Mouse (Mus musculus) forebrain, embryonic 11.5 days (tissue): Measurements from ENCODE around the gene 3110021N24Rik. TPM values are rescaled to one million over a fixed set of nuclear protein-coding genes. Genes with fewer than 3 reads are reported as not detected.
"Not testable (repeated sequence)": the region's sequence is repeated elsewhere in the genome, so short reads cannot be mapped to it uniquely, and the experiment has no call there.

Source experiments
- ATAC-seq: fragments of 200-750 bp; cut with Nextera tagmentation; replicated peaks from 2 replicates; pipeline ENCODE4 v1.8.0; 2017; ENCODE audit warnings: moderate TSS enrichment; ENCODE audit not compliant: low FRiP score
- DNase-seq: peaks from one replicate; pipeline ENCODE4 v3.0.0-alpha.2; 2017; ENCODE audit warnings: low spot score
- H3K27ac ChIP-seq: fragments of 300-500 bp; sonication (generic); 2 replicates; pipeline ENCODE4 v1.5.1; 2014; ENCODE audit warnings: low read depth, low read length
- H3K27me3 ChIP-seq: fragments of 300-500 bp; sonication (generic); 2 replicates; pipeline ENCODE4 v1.6.1; 2014; ENCODE audit warnings: mild to moderate bottlenecking, low read length, mixed read lengths; ENCODE audit not compliant: control insufficient read depth, insufficient read depth
- H3K36me3 ChIP-seq: fragments of 300-500 bp; sonication (generic); 2 replicates; pipeline ENCODE4 v1.6.1; 2014; ENCODE audit warnings: mild to moderate bottlenecking, low read length, moderate library complexity, mixed read lengths; ENCODE audit not compliant: control insufficient read depth, insufficient read depth
- H3K4me1 ChIP-seq: fragments of 300-500 bp; sonication (generic); replicated peaks from 2 replicates; pipeline ENCODE4 v1.6.1; 2014; ENCODE audit warnings: low read length, mixed read lengths; ENCODE audit not compliant: control insufficient read depth, insufficient read depth
- H3K4me2 ChIP-seq: fragments of 300-500 bp; sonication (generic); 2 replicates; pipeline ENCODE4 v1.6.1; 2014; ENCODE audit warnings: low read depth, mild to moderate bottlenecking, low read length, moderate library complexity, mixed read lengths; ENCODE audit not compliant: severe bottlenecking
- H3K4me3 ChIP-seq: fragments of 300-500 bp; sonication (generic); 2 replicates; pipeline ENCODE4 v1.5.1; 2014; ENCODE audit warnings: low read depth, low read length
- H3K9ac ChIP-seq: fragments of 300-500 bp; sonication (generic); 2 replicates; pipeline ENCODE4 v1.6.1; 2014; ENCODE audit warnings: low read length
- H3K9me3 ChIP-seq: fragments of 300-500 bp; sonication (generic); 2 replicates; pipeline ENCODE4 v1.6.1; 2016; ENCODE audit warnings: low read length, mixed read lengths; ENCODE audit not compliant: control insufficient read depth
- WGBS: fragments of 180-500 bp; shearing (Covaris S2); extraction: QIAGEN DNeasy Blood & Tissue Kit; methylation state at CpG from one replicate; pipeline ENCODE4 v1.1.7; 2014; 5-methylcytosine and 5-hydroxymethylcytosine counted together
- polyA plus RNA-seq: library from polyadenylated mRNA; unstranded; fragments of >200 nt; fragmentation: Nextera tagmentation; extraction: Ambion mirVana; gene quantifications from 2 replicates; pipeline ENCODE4 v1.2.1, GENCODE M21; 2014

Gene 3110021N24Rik
- 1.5 and 2.1 TPM in 2 replicates for polyA plus RNA-seq

GRCm38 (mm10) chr4:108719349-108719748 lies at the start of gene 3110021N24Rik:
TSS of gene 3110021N24Rik (plus strand) at chr4:108719649.
- ATAC-seq (no peak), DNase-seq (no peak)
- no peak within 1 kb of the TSS for H3K4me3 ChIP-seq
- no peaks in the 10 kb centered on the region for H3K9me3 ChIP-seq
- no peaks in the 10 kb centered on the region for H3K36me3 ChIP-seq
- H3K4me2 ChIP-seq = no peak within 1 kb of the TSS
- 86% methylated on average over 5 of the region's 5 CpGs for WGBS
- H3K4me1 ChIP-seq = no peaks in the 10 kb centered on the region
- H3K9ac ChIP-seq = no peak within 1 kb of the TSS
- no peaks in the 10 kb centered on the region for H3K27me3 ChIP-seq
- no peak within 1 kb of the TSS for H3K27ac ChIP-seq

DNA sequence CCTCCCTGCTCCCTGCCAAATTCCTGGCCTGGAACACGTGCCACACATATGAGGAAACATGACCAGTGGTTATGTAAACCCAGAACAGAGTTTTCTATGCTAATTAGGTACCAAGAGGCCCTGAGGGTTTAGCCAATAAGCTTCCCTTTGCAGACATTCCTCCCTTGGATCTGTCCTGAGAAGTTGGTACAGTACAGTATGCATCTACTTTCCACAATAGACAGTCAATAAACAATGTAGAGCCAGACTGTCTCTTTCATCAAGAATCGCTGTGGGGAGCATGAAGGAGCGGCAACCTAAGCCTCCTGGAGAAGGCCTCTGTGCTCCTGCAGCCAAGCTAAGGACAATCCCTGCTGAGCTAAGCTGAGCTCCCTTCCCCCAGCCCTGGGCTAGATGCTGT lies 33.3 kb upstream of the 3110021N24Rik start:
- no peaks in the 10 kb centered on the region for H3K36me3 ChIP-seq
- DNase-seq (no peak), ATAC-seq (no peak)
- H3K27me3 ChIP-seq = no peaks in the 10 kb centered on the region
- H3K27ac ChIP-seq = no peak overlapping the region
- WGBS = 44% methylated on average over 3 of the region's 3 CpGs
- no peaks in the 10 kb centered on the region; the same call in 1 of the 2 replicates for H3K9me3 ChIP-seq
- H3K4me3 ChIP-seq = no peak overlapping the region
- no peak overlapping the region for H3K4me2 ChIP-seq
- no peaks in the 10 kb centered on the region for H3K4me1 ChIP-seq
- H3K9ac ChIP-seq = no peak overlapping the region

DNA sequence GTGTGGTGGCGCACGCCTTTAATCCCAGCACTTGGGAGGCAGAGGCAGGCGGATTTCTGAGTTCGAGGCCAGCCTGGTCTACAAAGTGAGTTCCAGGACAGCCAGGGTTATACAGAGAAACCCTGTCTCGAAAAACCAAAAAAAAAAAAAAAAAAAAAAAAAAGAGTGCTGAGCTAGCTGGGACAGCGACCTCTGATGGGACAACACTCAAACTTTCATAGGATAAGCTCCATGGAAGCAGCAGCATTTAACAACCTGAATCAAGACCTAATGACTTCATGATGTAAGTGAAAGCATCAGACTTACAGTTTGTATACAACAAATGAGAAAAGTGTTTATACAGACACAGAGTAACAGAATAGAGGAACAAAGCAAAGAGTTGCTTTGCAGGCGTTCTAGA lies 32.4 kb upstream of the 3110021N24Rik start:
- H3K27me3 ChIP-seq, H3K4me1 ChIP-seq, H3K4me3 ChIP-seq, H3K4me2 ChIP-seq, H3K9me3 ChIP-seq, H3K9ac ChIP-seq, H3K27ac ChIP-seq, ATAC-seq, DNase-seq, H3K36me3 ChIP-seq: not testable (repeated sequence)
- WGBS = 86% methylated on average over 5 of the region's 7 CpGs

GRCm38 (mm10) chr4:108690479-108690878 lies 29.0 kb upstream of the 3110021N24Rik start:
- Histone ChIP-seq H3K27me3 (no peaks in the 10 kb centered on the region), H3K9me3 (no peaks in the 10 kb centered on the region; the same call in 1 of the 2 replicates), H3K4me1 (no peaks in the 10 kb centered on the region), H3K4me3 (no peak overlapping the region), H3K9ac (no peak overlapping the region), H3K27ac (no peak overlapping the region), H3K4me2 (no peak overlapping the region), H3K36me3 (no peaks in the 10 kb centered on the region)
- no peak for ATAC-seq
- WGBS = 93% methylated on average over 3 of the region's 3 CpGs
- DNase-seq = no peak

- H3K27me3 ChIP-seq = no peaks in the 10 kb centered on the region
- H3K4me3 ChIP-seq = no peak overlapping the region
- no peaks in the 10 kb centered on the region for H3K36me3 ChIP-seq
- H3K4me2 ChIP-seq = no peak overlapping the region
- no peaks in the 10 kb centered on the region for H3K4me1 ChIP-seq
- no peak overlapping the region for H3K9ac ChIP-seq
- ATAC-seq = no peak
- H3K27ac ChIP-seq = no peak overlapping the region
- no peaks in the 10 kb centered on the region; the same call in 1 of the 2 replicates for H3K9me3 ChIP-seq
- DNase-seq = no peak
Observed at GRCm38 (mm10) chr4:108691469-108691868, 28.0 kb upstream of the 3110021N24Rik start.

DNA sequence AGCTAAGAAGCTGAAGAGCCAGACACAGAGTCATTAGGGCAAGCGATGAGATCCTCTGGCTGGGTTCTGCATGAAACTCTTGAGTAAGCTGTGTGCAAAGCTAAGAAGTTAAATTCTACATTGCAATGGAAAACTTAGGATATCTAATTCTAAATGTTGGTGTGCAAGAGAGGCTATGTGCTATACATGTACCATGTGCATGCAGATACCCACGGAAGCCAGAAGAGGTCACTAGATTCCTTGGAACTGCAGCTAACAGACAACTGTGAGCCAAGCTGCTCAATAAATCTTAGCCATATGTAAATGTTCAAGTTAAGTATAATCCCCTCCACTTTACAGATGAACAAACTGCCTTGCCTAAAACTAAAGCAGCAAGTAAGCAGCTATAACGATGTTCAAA lies 22.5 kb upstream of the 3110021N24Rik start:
- WGBS = 56% methylated on average over 3 of the region's 3 CpGs
- Histone ChIP-seq H3K4me3 (no peak overlapping the region), H3K36me3 (no peaks in the 10 kb centered on the region), H3K27ac (no peak overlapping the region), H3K27me3 (no peaks in the 10 kb centered on the region), H3K4me2 (no peak overlapping the region), H3K9me3 (no peaks in the 10 kb centered on the region), H3K9ac (no peak overlapping the region), H3K4me1 (no peaks in the 10 kb centered on the region)
- ATAC-seq (no peak), DNase-seq (no peak)

- no peak overlapping the region for H3K27ac ChIP-seq
- H3K4me1 ChIP-seq = no peaks in the 10 kb centered on the region
- no peak overlapping the region for H3K9ac ChIP-seq
- H3K27me3 ChIP-seq = no peaks in the 10 kb centered on the region
- H3K9me3 ChIP-seq = no peaks in the 10 kb centered on the region
- H3K4me3 ChIP-seq = no peak overlapping the region
- DNase-seq (no peak), ATAC-seq (no peak)
- no peak overlapping the region for H3K4me2 ChIP-seq
- WGBS = 89% methylated on average over 5 of the region's 5 CpGs
- H3K36me3 ChIP-seq = no peaks in the 10 kb centered on the region
Observed at GRCm38 (mm10) chr4:108708209-108708608, 11.2 kb upstream of the 3110021N24Rik start.

DNA sequence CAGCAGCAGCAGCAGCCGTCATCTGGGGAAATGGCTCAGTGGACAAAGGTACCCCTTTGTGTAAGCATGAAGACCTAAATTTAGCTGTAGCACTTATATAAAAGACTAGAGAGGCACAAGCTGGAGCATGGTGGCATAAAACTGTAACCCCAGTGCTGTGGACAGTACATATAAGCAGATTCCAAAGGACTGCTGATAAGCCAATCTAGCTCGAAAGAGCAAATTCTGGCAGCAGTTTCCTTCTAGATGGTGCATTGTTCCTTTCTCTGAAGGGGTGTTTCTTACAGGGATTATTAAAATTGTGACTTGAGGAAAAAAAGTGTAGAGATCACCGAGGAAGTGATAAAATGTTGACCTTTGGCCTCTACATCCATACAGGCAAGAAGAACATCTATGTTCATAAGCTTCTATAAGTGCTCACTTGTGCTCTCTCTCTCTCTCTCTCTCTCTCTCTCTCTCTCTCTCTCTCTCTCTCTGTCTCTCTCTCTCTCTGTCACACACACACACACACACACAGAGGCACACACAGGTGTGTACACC lies 1.9 kb downstream of the 3110021N24Rik start:
- no peak overlapping the region for H3K9ac ChIP-seq
- no peaks in the 10 kb centered on the region for H3K27me3 ChIP-seq
- ATAC-seq = no peak
- 90% methylated on average over 3 of the region's 3 CpGs for WGBS
- no peaks in the 10 kb centered on the region for H3K36me3 ChIP-seq
- no peak for DNase-seq
- no peaks in the 10 kb centered on the region for H3K9me3 ChIP-seq
- no peaks in the 10 kb centered on the region for H3K4me1 ChIP-seq
- H3K4me3 ChIP-seq = no peak overlapping the region
- H3K4me2 ChIP-seq = no peak overlapping the region
- H3K27ac ChIP-seq = no peak overlapping the region

GRCm38 (mm10) chr4:108724102-108724501 lies 4.7 kb downstream of the 3110021N24Rik start:
- no peak for ATAC-seq
- Histone ChIP-seq H3K4me1 (no peaks in the 10 kb centered on the region), H3K4me3 (no peak overlapping the region), H3K4me2 (no peak overlapping the region), H3K9me3 (no peaks in the 10 kb centered on the region), H3K36me3 (no peaks in the 10 kb centered on the region), H3K27me3 (no peaks in the 10 kb centered on the region), H3K9ac (no peak overlapping the region), H3K27ac (no peak overlapping the region)
- 92% methylated on average over 2 of the region's 2 CpGs for WGBS
- no peak for DNase-seq
